Mouse (Mus musculus) embryonic facial prominence, embryonic 14.5 days (tissue): ENCODE results near the gene Ermp1. TPM values are rescaled to one million over a fixed set of nuclear protein-coding genes. Genes with fewer than 3 reads are reported as not detected.

Source experiments
- ATAC-seq: fragments of 200-750 bp; cut with Nextera tagmentation; 2 replicates; pipeline ENCODE4 v1.8.0; 2017; ENCODE audit warnings: low read depth, moderate number of reproducible peaks, moderate TSS enrichment
- DNase-seq: peaks from one replicate; pipeline ENCODE4 v3.0.0-alpha.2; 2015; ENCODE audit warnings: low spot score
- H3K27ac ChIP-seq: fragments of 300-500 bp; sonication (generic); replicated peaks from 2 replicates; pipeline ENCODE4 v1.5.1; 2014; ENCODE audit warnings: low read depth, mild to moderate bottlenecking, low read length, moderate library complexity
- H3K27me3 ChIP-seq: fragments of 300-500 bp; sonication (generic); replicated peaks from 2 replicates; pipeline ENCODE4 v1.6.1; 2014; ENCODE audit warnings: low read length; ENCODE audit not compliant: control insufficient read depth, insufficient read depth
- H3K36me3 ChIP-seq: fragments of 300-500 bp; sonication (generic); 2 replicates; pipeline ENCODE4 v1.6.1; 2014; ENCODE audit warnings: low read length, mixed read lengths; ENCODE audit not compliant: control insufficient read depth, insufficient read depth
- H3K4me1 ChIP-seq: fragments of 300-500 bp; sonication (generic); 2 replicates; pipeline ENCODE4 v1.6.1; 2014; ENCODE audit warnings: antibody characterized with exemption, low read length; ENCODE audit not compliant: control insufficient read depth, insufficient read depth
- H3K4me2 ChIP-seq: fragments of 300-500 bp; sonication (generic); 2 replicates; pipeline ENCODE4 v1.6.1; 2014; ENCODE audit warnings: low read depth, mild to moderate bottlenecking, low read length, moderate library complexity, mixed read lengths
- H3K4me3 ChIP-seq: fragments of 300-500 bp; sonication (generic); 2 replicates; pipeline ENCODE4 v1.5.1; 2014; ENCODE audit warnings: low read depth, mild to moderate bottlenecking, low read length
- H3K9ac ChIP-seq: fragments of 300-500 bp; sonication (generic); 2 replicates; pipeline ENCODE4 v1.6.1; 2014; ENCODE audit warnings: low read depth, mild to moderate bottlenecking, low read length, moderate library complexity, mixed read lengths
- H3K9me3 ChIP-seq: fragments of 300-500 bp; sonication (generic); 2 replicates; pipeline ENCODE4 v1.6.1; 2016; ENCODE audit warnings: low read length; ENCODE audit not compliant: control insufficient read depth
- WGBS: fragments of 180-500 bp; shearing (Covaris S2); extraction: QIAGEN DNeasy Blood & Tissue Kit; methylation state at CpG from one replicate; pipeline ENCODE4 v1.1.7; 2014; 5-methylcytosine and 5-hydroxymethylcytosine counted together
- polyA plus RNA-seq: library from polyadenylated mRNA; unstranded; fragments of >200 nt; fragmentation: Nextera tagmentation; extraction: Ambion mirVana; gene quantifications from 2 replicates; pipeline ENCODE4 v1.2.1, GENCODE M21; 2014

The Ermp1 gene
- polyA plus RNA-seq, 1 experiment from 2014 or later, result 14.2 TPM

GRCm38 (mm10) chr19:29666965-29667594, 18.9 kb upstream of the Ermp1 start:
- WGBS, result 46% methylated on average over 5 of the region's 5 CpGs
- Histone ChIP-seq H3K9ac (no peak overlapping the region), H3K4me2 (no peak overlapping the region), H3K27ac (no peak overlapping the region), H3K9me3 (no peaks in the 10 kb centered on the region), H3K4me3 (no peak overlapping the region), H3K27me3 (no peaks in the 10 kb centered on the region), H3K36me3 (no peaks in the 10 kb centered on the region), H3K4me1 (no peaks in the 10 kb centered on the region)
- ATAC-seq (peak; percentile 66; the same call in 1 of the 2 replicates), DNase-seq (no peak)

- H3K27me3 ChIP-seq, result no peaks in the 10 kb centered on the region
- H3K9me3 ChIP-seq, result no peaks in the 10 kb centered on the region
- DNase-seq, result no peak
- no peak overlapping the region for H3K4me2 ChIP-seq
- H3K4me3 ChIP-seq, result no peak overlapping the region
- WGBS, result 67% methylated on average over 4 of the region's 4 CpGs
- no peak overlapping the region for H3K27ac ChIP-seq
- H3K36me3 ChIP-seq, result no peaks in the 10 kb centered on the region
- ATAC-seq, result no peak
- no peaks in the 10 kb centered on the region for H3K4me1 ChIP-seq
- no peak overlapping the region for H3K9ac ChIP-seq
These were observed 17.9 kb upstream of the Ermp1 start for GRCm38 (mm10) chr19:29666164-29666563.

- Histone ChIP-seq H3K4me3 (no peak overlapping the region), H3K27ac (no peak overlapping the region), H3K27me3 (no peaks in the 10 kb centered on the region), H3K36me3 (no peaks in the 10 kb centered on the region), H3K9ac (no peak overlapping the region), H3K4me2 (no peak overlapping the region), H3K9me3 (no peaks in the 10 kb centered on the region), H3K4me1 (no peaks in the 10 kb centered on the region)
- WGBS, result 78% methylated on average over 5 of the region's 5 CpGs
- no peak for ATAC-seq
- DNase-seq, result no peak
These were observed 16.7 kb upstream of the Ermp1 start for GRCm38 (mm10) chr19:29664934-29665333.

GRCm38 (mm10) chr19:29663780-29664179, 15.6 kb upstream of the Ermp1 start:
- peak; percentile 79 for DNase-seq
- Histone ChIP-seq H3K36me3 (no peaks in the 10 kb centered on the region), H3K9ac (no peak overlapping the region), H3K4me2 (no peak overlapping the region), H3K4me3 (no peak overlapping the region), H3K4me1 (no peaks in the 10 kb centered on the region), H3K9me3 (no peaks in the 10 kb centered on the region), H3K27ac (no peak overlapping the region; the same call in 1 of the 2 replicates), H3K27me3 (no peaks in the 10 kb centered on the region)
- WGBS, result 61% methylated on average over 8 of the region's 8 CpGs
- peak; percentile 84 for ATAC-seq

GRCm38 (mm10) chr19:29661974-29662580, 13.9 kb upstream of the Ermp1 start:
- Histone ChIP-seq H3K4me3 (no peak overlapping the region), H3K4me1 (no peaks in the 10 kb centered on the region), H3K9me3 (no peaks in the 10 kb centered on the region), H3K27me3 (no peaks in the 10 kb centered on the region), H3K9ac (no peak overlapping the region), H3K36me3 (no peaks in the 10 kb centered on the region), H3K27ac (no peak overlapping the region), H3K4me2 (no peak overlapping the region)
- no peak for ATAC-seq
- no peak for DNase-seq
- 82% methylated on average over 6 of the region's 6 CpGs for WGBS

- DNase-seq (no peak), ATAC-seq (no peak)
- Histone ChIP-seq H3K36me3 (no peaks in the 10 kb centered on the region), H3K27me3 (no peaks in the 10 kb centered on the region), H3K4me1 (no peaks in the 10 kb centered on the region), H3K9ac (no peak overlapping the region), H3K4me2 (no peak overlapping the region), H3K4me3 (no peak overlapping the region), H3K27ac (no peak overlapping the region), H3K9me3 (no peaks in the 10 kb centered on the region)
- 78% methylated on average over 10 of the region's 10 CpGs for WGBS
These were observed 12.9 kb upstream of the Ermp1 start for GRCm38 (mm10) chr19:29660835-29661764.

- DNase-seq, result no peak
These were observed 11.5 kb upstream of the Ermp1 start for GRCm38 (mm10) chr19:29659705-29660104.

GRCm38 (mm10) chr19:29658836-29659235, 10.6 kb upstream of the Ermp1 start:
- H3K27me3 ChIP-seq, result no peaks in the 10 kb centered on the region
- no peak for ATAC-seq

More at GRCm38 (mm10) chr19:29659705-29660104, 11.5 kb upstream of the Ermp1 start:
- no peaks in the 10 kb centered on the region for H3K4me1 ChIP-seq
- 45% methylated on average over 6 of the region's 6 CpGs for WGBS
- no peaks in the 10 kb centered on the region for H3K9me3 ChIP-seq
- no peaks in the 10 kb centered on the region for H3K27me3 ChIP-seq
- H3K36me3 ChIP-seq, result no peaks in the 10 kb centered on the region
- no peak overlapping the region for H3K4me3 ChIP-seq
- no peak overlapping the region for H3K27ac ChIP-seq
- H3K9ac ChIP-seq, result no peak overlapping the region
- no peak for ATAC-seq
- H3K4me2 ChIP-seq, result no peak overlapping the region

More at GRCm38 (mm10) chr19:29658836-29659235, 10.6 kb upstream of the Ermp1 start:
- Histone ChIP-seq H3K36me3 (no peaks in the 10 kb centered on the region), H3K27ac (no peak overlapping the region), H3K9ac (no peak overlapping the region), H3K4me2 (no peak overlapping the region), H3K4me3 (no peak overlapping the region), H3K4me1 (no peaks in the 10 kb centered on the region), H3K9me3 (no peaks in the 10 kb centered on the region)
- 87% methylated on average over 4 of the region's 4 CpGs for whole genome bisulfite sequencing
- DNase-seq, result no peak
